Mouse (Mus musculus): ENCODE measurements at regions not wholly inside any gene's neighbourhood (a gene's known extent, or its start where the extent isn't known, plus 50 kb on each side); places are given as distances from the start of the nearest gene placed in this dataset.

- Histone ChIP-seq H3K4me1 (ENCODE audit: control insufficient read depth, insufficient read depth, low read length) (no peaks in the 10 kb centered on the region), H3K4me3 (ENCODE audit: control insufficient read depth, low read depth, low read length) (no peak overlapping the region), H3K27ac (ENCODE audit: control insufficient read depth, insufficient read depth, low read depth, low read length) (no peak overlapping the region), H3K27me3 (ENCODE audit: control insufficient read depth, insufficient read depth, low read length) (no peaks in the 10 kb centered on the region), H3K36me3 (ENCODE audit: control insufficient read depth, insufficient read depth, low read length) (no peaks in the 10 kb centered on the region)
- TF ChIP-seq POLR2A (IDR thresholded peaks at IDR 0.05; ENCODE audit: control insufficient read depth, low read depth, low read length), result no peak
- TF ChIP-seq CTCF (IDR thresholded peaks at IDR 0.05; ENCODE audit: control insufficient read depth, insufficient read depth, insufficient replicate concordance, low read depth, low read length), result no peak
These were observed 59.9 kb upstream of the Cdh11 start for GRCm38 (mm10) chr8:102845362-102845761.

GRCm38 (mm10) chr8:102860021-102860420 is 74.6 kb upstream of the Cdh11 start:
- Histone ChIP-seq H3K27ac (ENCODE audit: control insufficient read depth, insufficient read depth, low read depth, low read length) (no peak overlapping the region), H3K4me3 (ENCODE audit: control insufficient read depth, low read depth, low read length) (no peak overlapping the region), H3K36me3 (ENCODE audit: control insufficient read depth, insufficient read depth, low read length) (no peaks in the 10 kb centered on the region), H3K4me1 (ENCODE audit: control insufficient read depth, insufficient read depth, low read length) (no peaks in the 10 kb centered on the region), H3K27me3 (ENCODE audit: control insufficient read depth, insufficient read depth, low read length) (no peaks in the 10 kb centered on the region)
- TF ChIP-seq CTCF (IDR thresholded peaks at IDR 0.05; ENCODE audit: control insufficient read depth, insufficient read depth, insufficient replicate concordance, low read depth, low read length) (no peak), POLR2A (IDR thresholded peaks at IDR 0.05; ENCODE audit: control insufficient read depth, low read depth, low read length) (no peak)

GRCm38 (mm10) chr8:102899525-102899924 is 114.1 kb upstream of the Cdh11 start:
- no peak overlapping the region for H3K4me3 ChIP-seq (ENCODE audit: control insufficient read depth, low read depth, low read length)
- TF ChIP-seq POLR2A (IDR thresholded peaks at IDR 0.05; ENCODE audit: control insufficient read depth, low read depth, low read length) (no peak), CTCF (IDR thresholded peaks at IDR 0.05; ENCODE audit: control insufficient read depth, insufficient read depth, insufficient replicate concordance, low read depth, low read length) (no peak)
- no peaks in the 10 kb centered on the region for H3K4me1 ChIP-seq (ENCODE audit: control insufficient read depth, insufficient read depth, low read length)
- no peak overlapping the region for H3K27ac ChIP-seq (ENCODE audit: control insufficient read depth, insufficient read depth, low read depth, low read length)
- H3K27me3 ChIP-seq (ENCODE audit: control insufficient read depth, insufficient read depth, low read length), result no peaks in the 10 kb centered on the region
- no peaks in the 10 kb centered on the region for H3K36me3 ChIP-seq (ENCODE audit: control insufficient read depth, insufficient read depth, low read length)

DNA sequence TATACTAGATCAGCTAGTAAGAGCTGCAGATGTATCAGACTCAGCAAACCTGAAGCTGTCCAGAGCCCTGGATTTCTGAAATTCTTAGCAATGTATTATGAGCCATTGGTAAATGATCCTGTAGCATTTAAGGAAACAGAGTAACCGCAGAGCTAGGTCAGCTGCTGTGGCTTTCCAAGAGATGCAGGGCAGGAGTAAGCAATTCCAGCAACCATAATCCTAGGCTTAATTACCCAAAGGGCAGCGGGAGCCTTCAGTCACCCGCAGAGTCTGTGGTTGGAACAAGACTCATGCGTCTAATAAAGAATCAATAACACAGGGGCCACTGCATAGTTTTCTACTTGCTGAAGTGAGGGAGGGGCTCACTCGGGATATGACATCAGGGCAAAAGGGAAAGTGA is 115.2 kb upstream of the Cdh11 start:
- H3K36me3 ChIP-seq (ENCODE audit: control insufficient read depth, insufficient read depth, low read length), result no peaks in the 10 kb centered on the region
- H3K4me3 ChIP-seq (ENCODE audit: control insufficient read depth, low read depth, low read length), result no peak overlapping the region
- H3K27me3 ChIP-seq (ENCODE audit: control insufficient read depth, insufficient read depth, low read length), result no peaks in the 10 kb centered on the region
- no peak for TF ChIP-seq POLR2A (IDR thresholded peaks at IDR 0.05; ENCODE audit: control insufficient read depth, low read depth, low read length)
- no peak for TF ChIP-seq CTCF (IDR thresholded peaks at IDR 0.05; ENCODE audit: control insufficient read depth, insufficient read depth, insufficient replicate concordance, low read depth, low read length)
- no peaks in the 10 kb centered on the region for H3K4me1 ChIP-seq (ENCODE audit: control insufficient read depth, insufficient read depth, low read length)
- no peak overlapping the region for H3K27ac ChIP-seq (ENCODE audit: control insufficient read depth, insufficient read depth, low read depth, low read length)

- H3K4me3 ChIP-seq (ENCODE audit: control insufficient read depth, low read depth, low read length), result no peak overlapping the region
- no peaks in the 10 kb centered on the region for H3K4me1 ChIP-seq (ENCODE audit: control insufficient read depth, insufficient read depth, low read length)
- no peak overlapping the region for H3K27ac ChIP-seq (ENCODE audit: control insufficient read depth, insufficient read depth, low read depth, low read length)
- H3K36me3 ChIP-seq (ENCODE audit: control insufficient read depth, insufficient read depth, low read length), result no peaks in the 10 kb centered on the region
- TF ChIP-seq POLR2A (IDR thresholded peaks at IDR 0.05; ENCODE audit: control insufficient read depth, low read depth, low read length), result no peak
- TF ChIP-seq CTCF (IDR thresholded peaks at IDR 0.05; ENCODE audit: control insufficient read depth, insufficient read depth, insufficient replicate concordance, low read depth, low read length), result no peak
- no peaks in the 10 kb centered on the region for H3K27me3 ChIP-seq (ENCODE audit: control insufficient read depth, insufficient read depth, low read length)
These were observed 122.0 kb upstream of the Cdh11 start for GRCm38 (mm10) chr8:102907444-102907843.

GRCm38 (mm10) chr8:102931342-102931835 is 145.9 kb upstream of the Cdh11 start:
- H3K27me3 ChIP-seq (ENCODE audit: control insufficient read depth, insufficient read depth, low read length), result no peaks in the 10 kb centered on the region
- no peaks in the 10 kb centered on the region for H3K36me3 ChIP-seq (ENCODE audit: control insufficient read depth, insufficient read depth, low read length)
- H3K27ac ChIP-seq (ENCODE audit: control insufficient read depth, insufficient read depth, low read depth, low read length), result no peak overlapping the region
- no peaks in the 10 kb centered on the region for H3K4me1 ChIP-seq (ENCODE audit: control insufficient read depth, insufficient read depth, low read length)
- no peak for TF ChIP-seq POLR2A (IDR thresholded peaks at IDR 0.05; ENCODE audit: control insufficient read depth, low read depth, low read length)
- no peak for TF ChIP-seq CTCF (IDR thresholded peaks at IDR 0.05; ENCODE audit: control insufficient read depth, insufficient read depth, insufficient replicate concordance, low read depth, low read length)
- no peak overlapping the region for H3K4me3 ChIP-seq (ENCODE audit: control insufficient read depth, low read depth, low read length)

DNA sequence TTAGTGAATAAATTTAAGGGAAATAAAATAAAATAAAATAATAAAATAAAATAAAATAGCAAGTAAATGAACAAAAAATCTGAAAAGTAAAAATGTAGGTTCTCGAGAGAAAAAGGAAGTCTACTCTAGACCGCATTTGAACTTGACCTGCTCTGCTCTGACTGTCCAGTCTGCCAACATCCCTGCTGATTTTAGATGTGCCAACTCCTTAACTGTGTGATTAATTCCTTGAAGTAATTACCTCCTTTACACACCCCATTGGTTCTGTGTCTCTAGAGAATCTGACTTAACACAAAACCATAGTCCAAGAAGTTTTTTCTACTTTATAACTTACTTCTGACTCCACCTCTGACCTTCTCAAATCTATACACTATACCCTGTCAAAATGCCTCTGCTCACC is 153.3 kb upstream of the Cdh11 start:
- Histone ChIP-seq H3K36me3 (ENCODE audit: control insufficient read depth, insufficient read depth, low read length) (no peaks in the 10 kb centered on the region), H3K27me3 (ENCODE audit: control insufficient read depth, insufficient read depth, low read length) (no peaks in the 10 kb centered on the region), H3K27ac (ENCODE audit: control insufficient read depth, insufficient read depth, low read depth, low read length) (no peak overlapping the region), H3K4me1 (ENCODE audit: control insufficient read depth, insufficient read depth, low read length) (no peaks in the 10 kb centered on the region), H3K4me3 (ENCODE audit: control insufficient read depth, low read depth, low read length) (no peak overlapping the region)
- no peak for TF ChIP-seq CTCF (IDR thresholded peaks at IDR 0.05; ENCODE audit: control insufficient read depth, insufficient read depth, insufficient replicate concordance, low read depth, low read length)

DNA sequence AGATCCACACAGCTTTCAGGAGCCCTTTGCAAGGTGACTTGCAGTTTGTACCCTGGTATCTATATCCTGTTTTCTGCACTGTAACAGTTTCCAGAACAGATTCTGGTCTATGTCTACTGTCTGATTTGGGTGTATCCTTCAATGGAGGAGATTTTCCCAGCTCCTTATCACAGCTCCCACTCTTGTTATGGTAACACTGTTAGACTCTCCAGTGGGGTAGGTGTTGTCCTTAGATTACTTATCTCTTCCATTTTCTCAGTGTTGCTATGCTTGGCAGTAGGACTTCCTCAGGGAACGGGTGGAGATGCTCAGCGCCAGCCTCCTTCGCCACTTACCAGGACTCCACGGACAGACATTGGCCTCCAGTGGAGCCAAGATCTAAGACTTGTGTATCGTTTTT is 160.1 kb upstream of the Cdh11 start:
- Histone ChIP-seq H3K4me1 (ENCODE audit: control insufficient read depth, insufficient read depth, low read length) (no peaks in the 10 kb centered on the region), H3K4me3 (ENCODE audit: control insufficient read depth, low read depth, low read length) (no peak overlapping the region), H3K27ac (ENCODE audit: control insufficient read depth, insufficient read depth, low read depth, low read length) (no peak overlapping the region), H3K36me3 (ENCODE audit: control insufficient read depth, insufficient read depth, low read length) (no peaks in the 10 kb centered on the region), H3K27me3 (ENCODE audit: control insufficient read depth, insufficient read depth, low read length) (no peaks in the 10 kb centered on the region)
- TF ChIP-seq CTCF (IDR thresholded peaks at IDR 0.05; ENCODE audit: control insufficient read depth, insufficient read depth, insufficient replicate concordance, low read depth, low read length) (no peak), POLR2A (IDR thresholded peaks at IDR 0.05; ENCODE audit: control insufficient read depth, low read depth, low read length) (no peak)

Data from testis, adult 2 months (tissue).